Mouse (Mus musculus) lung, embryonic 15.5 days (tissue): ENCODE data around the gene Naa80. TPM values are rescaled to one million over a fixed set of nuclear protein-coding genes. Genes with fewer than 3 reads are reported as not detected.

Experiments used
- ATAC-seq: fragments of 200-750 bp; cut with Nextera tagmentation; 2 replicates; pipeline ENCODE4 v1.8.0; 2017; ENCODE audit warnings: moderate number of reproducible peaks, borderline replicate concordance; ENCODE audit not compliant: low FRiP score, low TSS enrichment; ENCODE audit errors: extremely low read depth
- H3K27ac ChIP-seq: fragments of 300-500 bp; sonication (generic); 2 replicates; pipeline ENCODE4 v1.5.1; 2015; ENCODE audit warnings: moderate library complexity, mild to moderate bottlenecking, inconsistent platforms
- H3K27me3 ChIP-seq: fragments of 300-500 bp; sonication (generic); 2 replicates; pipeline ENCODE4 v1.6.1; 2015; ENCODE audit warnings: inconsistent platforms
- H3K36me3 ChIP-seq: fragments of 300-500 bp; sonication (generic); 2 replicates; pipeline ENCODE4 v1.6.1; 2015; ENCODE audit warnings: inconsistent platforms
- H3K4me1 ChIP-seq: fragments of 300-500 bp; sonication (generic); 2 replicates; pipeline ENCODE4 v1.6.1; 2015; ENCODE audit warnings: inconsistent platforms
- H3K4me2 ChIP-seq: fragments of 300-500 bp; sonication (generic); 2 replicates; pipeline ENCODE4 v1.6.1; 2015; ENCODE audit warnings: inconsistent platforms, mild to moderate bottlenecking, moderate library complexity
- H3K4me3 ChIP-seq: fragments of 300-500 bp; sonication (generic); 2 replicates; pipeline ENCODE4 v1.5.1; 2015; ENCODE audit warnings: mild to moderate bottlenecking, inconsistent platforms
- H3K9ac ChIP-seq: fragments of 300-500 bp; sonication (generic); 2 replicates; pipeline ENCODE4 v1.6.1; 2015; ENCODE audit warnings: inconsistent platforms
- H3K9me3 ChIP-seq: fragments of 300-500 bp; sonication (generic); 2 replicates; pipeline ENCODE4 v1.6.1; 2016; ENCODE audit warnings: inconsistent platforms
- WGBS: fragments of 180-500 bp; shearing (Covaris S2); methylation state at CpG from one replicate; pipeline ENCODE4 v1.1.7; 2015; 5-methylcytosine and 5-hydroxymethylcytosine counted together
- polyA plus RNA-seq: library from polyadenylated mRNA; unstranded; fragments of >200 nt; fragmentation: Nextera tagmentation; extraction: Ambion mirVana; gene quantifications from 2 replicates; pipeline ENCODE4 v1.2.1, GENCODE M21; 2015

Gene Naa80
- 18.2 and 18.6 TPM in 2 replicates for polyA plus RNA-seq

GRCm38 (mm10) chr9:107578587-107578986, at the start of gene Naa80:
TSS of gene Naa80 (plus strand) at chr9:107578887.
- Histone ChIP-seq H3K9me3 (no peaks in the 10 kb centered on the region), H3K27ac (peak within 1 kb of the TSS; percentile 97), H3K4me1 (peaks cover 57% of the 10 kb centered on the region), H3K36me3 (peaks cover 18% of the 10 kb centered on the region), H3K27me3 (no peaks in the 10 kb centered on the region), H3K4me3 (no peak within 1 kb of the TSS), H3K9ac (no peak within 1 kb of the TSS), H3K4me2 (peak within 1 kb of the TSS; percentile 87; the same call in 1 of the 2 replicates)
- ATAC-seq: no peak
- WGBS: 66% methylated on average over 3 of the region's 3 CpGs

- H3K4me1 ChIP-seq: peaks cover 29% of the 10 kb centered on the region
- ATAC-seq: peak; percentile 97
- peaks cover 17% of the 10 kb centered on the region for H3K36me3 ChIP-seq
- no peaks in the 10 kb centered on the region for H3K9me3 ChIP-seq
- H3K27ac ChIP-seq: peak within 1 kb of the TSS; percentile 76
- H3K4me2 ChIP-seq: peak within 1 kb of the TSS; percentile 82
- peaks cover 4% of the 10 kb centered on the region; the same call in 1 of the 2 replicates for H3K27me3 ChIP-seq
- WGBS: under 1% methylated on average over 48 of the region's 48 CpGs
- H3K4me3 ChIP-seq: peak within 1 kb of the TSS; percentile 75
- H3K9ac ChIP-seq: peak within 1 kb of the TSS; percentile 85
Observed at GRCm38 (mm10) chr9:107533791-107534407, 44.8 kb upstream of the Naa80 start, which contains the start of gene Tmem115. TSS of gene Tmem115 (plus strand) at chr9:107533945.

- Histone ChIP-seq H3K27ac (peak overlapping the region; percentile 76), H3K27me3 (no peaks in the 10 kb centered on the region), H3K4me2 (peak overlapping the region; percentile 82), H3K9me3 (no peaks in the 10 kb centered on the region), H3K9ac (peak overlapping the region; percentile 85), H3K4me3 (peak overlapping the region; percentile 75), H3K36me3 (peaks cover 24% of the 10 kb centered on the region), H3K4me1 (peaks cover 29% of the 10 kb centered on the region)
- WGBS: under 1% methylated on average over 40 of the region's 40 CpGs
- ATAC-seq: peak; percentile 1; the same call in 1 of the 2 replicates
Observed at GRCm38 (mm10) chr9:107534408-107535202, 44.1 kb upstream of the Naa80 start.

GRCm38 (mm10) chr9:107538231-107538630, 40.5 kb upstream of the Naa80 start:
- Histone ChIP-seq H3K9ac (no peak overlapping the region), H3K27me3 (no peaks in the 10 kb centered on the region), H3K4me1 (peaks cover 46% of the 10 kb centered on the region), H3K9me3 (no peaks in the 10 kb centered on the region), H3K36me3 (peaks cover 28% of the 10 kb centered on the region), H3K4me3 (no peak overlapping the region), H3K27ac (no peak overlapping the region), H3K4me2 (no peak overlapping the region)
- ATAC-seq: no peak
- WGBS: 91% methylated on average over 7 of the region's 7 CpGs

- Histone ChIP-seq H3K9ac (no peak overlapping the region), H3K4me1 (peaks cover 42% of the 10 kb centered on the region), H3K27ac (no peak overlapping the region), H3K4me3 (no peak overlapping the region), H3K27me3 (no peaks in the 10 kb centered on the region), H3K36me3 (peaks cover 28% of the 10 kb centered on the region), H3K9me3 (no peaks in the 10 kb centered on the region), H3K4me2 (no peak overlapping the region)
- ATAC-seq: no peak
- WGBS: 91% methylated on average over 3 of the region's 3 CpGs
Observed at GRCm38 (mm10) chr9:107538711-107539110, 40.0 kb upstream of the Naa80 start.

GRCm38 (mm10) chr9:107539940-107540339, 38.7 kb upstream of the Naa80 start:
- H3K9ac ChIP-seq: no peak overlapping the region
- peaks cover 34% of the 10 kb centered on the region for H3K36me3 ChIP-seq
- H3K27me3 ChIP-seq: no peaks in the 10 kb centered on the region
- no peak for ATAC-seq
- 91% methylated on average over 8 of the region's 8 CpGs for WGBS
- H3K4me3 ChIP-seq: no peak overlapping the region
- H3K4me2 ChIP-seq: no peak overlapping the region
- no peak overlapping the region for H3K27ac ChIP-seq
- peaks cover 42% of the 10 kb centered on the region for H3K4me1 ChIP-seq
- no peaks in the 10 kb centered on the region for H3K9me3 ChIP-seq

- Histone ChIP-seq H3K4me3 (0 out of 2 replicates have a peak overlapping the region, but pooled peaks have one; percentile 83), H3K4me2 (peak overlapping the region; percentile 84; the same call in 1 of the 2 replicates), H3K27me3 (no peaks in the 10 kb centered on the region), H3K9ac (no peak overlapping the region), H3K27ac (no peak overlapping the region), H3K4me1 (peaks cover 37% of the 10 kb centered on the region), H3K36me3 (peaks cover 37% of the 10 kb centered on the region), H3K9me3 (no peaks in the 10 kb centered on the region)
- no peak for ATAC-seq
- WGBS: 61% methylated on average over 4 of the region's 4 CpGs
Observed at GRCm38 (mm10) chr9:107540420-107540819, 38.3 kb upstream of the Naa80 start.

GRCm38 (mm10) chr9:107541005-107541404, 37.7 kb upstream of the Naa80 start:
- 21% methylated on average over 10 of the region's 10 CpGs for whole genome bisulfite sequencing
- H3K9ac ChIP-seq: 0 out of 2 replicates have a peak overlapping the region, but pooled peaks have one; percentile 52

GRCm38 (mm10) chr9:107541474-107542351, 37.0 kb upstream of the Naa80 start, which contains the start of the genes Cyb561d2 and Nprl2:
TSS of gene Cyb561d2 (minus strand) at chr9:107542193.
TSS of gene Nprl2 (plus strand) at chr9:107542226.
- Histone ChIP-seq H3K36me3 (peaks cover 37% of the 10 kb centered on the region), H3K9me3 (no peaks in the 10 kb centered on the region), H3K27me3 (no peaks in the 10 kb centered on the region), H3K4me2 (peak within 1 kb of the TSS; percentile 84), H3K4me3 (peak within 1 kb of the TSS; percentile 83), H3K4me1 (peaks cover 29% of the 10 kb centered on the region), H3K9ac (peak within 1 kb of the TSS; percentile 61), H3K27ac (peak within 1 kb of the TSS; percentile 75)
- ATAC-seq: peak; percentile 87
- under 1% methylated on average over 46 of the region's 46 CpGs for WGBS

More at GRCm38 (mm10) chr9:107541005-107541404, 37.7 kb upstream of the Naa80 start:
- Histone ChIP-seq H3K4me2 (peak overlapping the region; percentile 84), H3K27me3 (no peaks in the 10 kb centered on the region), H3K36me3 (peaks cover 37% of the 10 kb centered on the region), H3K27ac (no peak overlapping the region), H3K4me1 (peaks cover 31% of the 10 kb centered on the region), H3K9me3 (no peaks in the 10 kb centered on the region), H3K4me3 (peak overlapping the region; percentile 83)
- no peak for ATAC-seq

- peak overlapping the region; percentile 83 for H3K4me3 ChIP-seq
- H3K27me3 ChIP-seq: no peaks in the 10 kb centered on the region
- 1% methylated on average over 11 of the region's 11 CpGs for WGBS
- peaks cover 29% of the 10 kb centered on the region for H3K4me1 ChIP-seq
- peak overlapping the region; percentile 61 for H3K9ac ChIP-seq
- H3K36me3 ChIP-seq: peaks cover 35% of the 10 kb centered on the region
- ATAC-seq: peak; percentile 2; the same call in 1 of the 2 replicates
- peak overlapping the region; percentile 84 for H3K4me2 ChIP-seq
- H3K27ac ChIP-seq: no peak overlapping the region; the same call in 1 of the 2 replicates
- no peaks in the 10 kb centered on the region for H3K9me3 ChIP-seq
Observed at GRCm38 (mm10) chr9:107542352-107542686, 36.4 kb upstream of the Naa80 start.

GRCm38 (mm10) chr9:107542721-107543120, 36.0 kb upstream of the Naa80 start:
- H3K9ac ChIP-seq: peak overlapping the region; percentile 61
- H3K9me3 ChIP-seq: no peaks in the 10 kb centered on the region
- H3K4me1 ChIP-seq: peaks cover 33% of the 10 kb centered on the region
- H3K27ac ChIP-seq: no peak overlapping the region
- H3K36me3 ChIP-seq: peaks cover 32% of the 10 kb centered on the region
- H3K4me2 ChIP-seq: peak overlapping the region; percentile 84
- ATAC-seq: no peak
- no peaks in the 10 kb centered on the region for H3K27me3 ChIP-seq
- WGBS: 24% methylated on average over 8 of the region's 8 CpGs
- peak overlapping the region; percentile 83 for H3K4me3 ChIP-seq
